Mouse (Mus musculus) CD4-positive, CD25-positive, alpha-beta regulatory T cell (primary cell): ENCODE data around the gene Vmn1r44. TPM values are rescaled to one million over a fixed set of nuclear protein-coding genes. Genes with fewer than 3 reads are reported as not detected.

Source experiments
- polyA plus RNA-seq: library from polyadenylated mRNA; unstranded; fragments of 100-300 nt; shearing (Covaris generic); gene quantifications from one replicate; pipeline ENCODE4 v1.2.1, GENCODE M21; 2017

Gene Vmn1r44
- polyA plus RNA-seq, result not detected

GRCm38 (mm10) chr6:89883360-89883759 lies at the start of gene Vmn1r44:
Gene Vmn1r44, plus strand, starts transcription at chr6:89883660.

GRCm38 (mm10) chr6:89876313-89876712 lies 7.1 kb upstream of the Vmn1r44 start, which contains the start of the genes Vmn1r42 and Vmn1r43:
Gene Vmn1r42, minus strand, starts transcription at chr6:89876413.
Gene Vmn1r43, minus strand, starts transcription at chr6:89876413.

DNA sequence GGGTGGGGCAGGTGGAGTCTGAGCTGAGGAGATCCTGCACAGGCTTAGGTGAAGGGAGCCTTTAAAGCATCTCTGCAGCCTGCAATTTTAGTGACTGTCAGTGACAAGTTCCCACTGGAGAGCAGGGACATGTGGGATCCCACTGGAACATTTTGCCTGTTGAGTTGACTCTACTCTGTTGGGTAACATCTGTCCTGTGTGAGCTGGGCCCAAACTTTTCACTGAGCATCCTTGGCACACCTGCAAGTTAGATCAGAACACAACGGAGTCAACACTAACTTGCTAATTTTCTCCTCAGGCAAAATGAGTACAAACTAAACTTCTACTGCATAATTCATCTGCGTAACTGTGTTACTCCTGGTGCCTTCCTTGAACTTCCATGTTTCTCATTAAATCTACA lies 57.0 kb downstream of the Vmn1r44 start, which contains the start of gene Vmn1r45:
Gene Vmn1r45, minus strand, starts transcription at position 101 of the 400 bp plus-strand sequence.

Other genes starting within 250 kb of the Vmn1r44 start
- 6.7 TPM for gene Txnrd3, start 239.7 kb upstream of the Vmn1r44 start, polyA plus RNA-seq
- gene Vmn1r40, start 176.1 kb upstream of the Vmn1r44 start, polyA plus RNA-seq, result not detected
- not detected for gene Vmn1r41, start 142.9 kb upstream of the Vmn1r44 start, polyA plus RNA-seq
- not detected for gene Vmn1r42, start 7.2 kb upstream of the Vmn1r44 start, polyA plus RNA-seq
- gene Vmn1r43, start 7.2 kb upstream of the Vmn1r44 start, polyA plus RNA-seq, result 0.06 TPM
- gene Vmn1r45, start 56.9 kb downstream of the Vmn1r44 start, polyA plus RNA-seq, result not detected
- gene Vmn1r46, start 85.7 kb downstream of the Vmn1r44 start, polyA plus RNA-seq, result 0.02 TPM
- gene Vmn1r47, start 132.5 kb downstream of the Vmn1r44 start, polyA plus RNA-seq, result not detected
- gene Vmn1r48, start 153.2 kb downstream of the Vmn1r44 start, polyA plus RNA-seq, result not detected
- 0.06 TPM for gene Vmn1r49, start 194.8 kb downstream of the Vmn1r44 start, polyA plus RNA-seq
- gene Vmn1r50, start 217.8 kb downstream of the Vmn1r44 start, polyA plus RNA-seq, result not detected
- not detected for gene Vmn1r51, start 238.9 kb downstream of the Vmn1r44 start, polyA plus RNA-seq